Mouse (Mus musculus): ENCODE measurements around the gene Jade1. TPM values are rescaled to one million over a fixed set of nuclear protein-coding genes. Genes with fewer than 3 reads are reported as not detected.
A peak's percentile ranks its signal among the peaks of the same experiment; 100 is the strongest.

Jade1 gene
- total and polyA plus RNA-seq, 3 experiments = 10.1 to 38.6 (median 28.5) TPM

- no peak overlapping the region for H3K27ac ChIP-seq
- no peaks in the 10 kb centered on the region for H3K27me3 ChIP-seq (ENCODE audit: control insufficient read depth, insufficient read depth, low read length)
- H3K9ac ChIP-seq (ENCODE audit: low read depth, low read length) = no peak overlapping the region
- H3K4me3 ChIP-seq = no peak overlapping the region
- no peak for DNase-seq
- H3K36me3 ChIP-seq (ENCODE audit: control insufficient read depth, insufficient read depth, low read length) = no peaks in the 10 kb centered on the region
- 64% methylated on average over 3 of the region's 3 CpGs for WGBS
- no peaks in the 10 kb centered on the region for H3K79me2 ChIP-seq (replicated peaks; ENCODE audit: control insufficient read depth, insufficient read depth, low read length)
- TF ChIP-seq CTCF (IDR thresholded peaks at IDR 0.05) = no peak
- no peak for TF ChIP-seq POLR2A (IDR thresholded peaks at IDR 0.05; ENCODE audit: insufficient read depth, low read depth, low read length)
- TF ChIP-seq EP300 (IDR thresholded peaks at IDR 0.05; ENCODE audit: insufficient read depth, low read depth, low read length) = no peak
- H3K4me1 ChIP-seq (ENCODE audit: control insufficient read depth, insufficient read depth, low read length) = no peaks in the 10 kb centered on the region
- intact Hi-C loops (cut with DNase I) = no loop called here
These were observed 3.9 kb upstream of the Jade1 start for GRCm38 (mm10) chr3:41551671-41552070.

GRCm38 (mm10) chr3:41552777-41553548, 2.6 kb upstream of the Jade1 start:
- 46% methylated on average over 11 of the region's 11 CpGs for WGBS
- Histone ChIP-seq H3K4me3 (no peak overlapping the region), H3K36me3 (ENCODE audit: control insufficient read depth, insufficient read depth, low read length) (no peaks in the 10 kb centered on the region), H3K4me1 (ENCODE audit: control insufficient read depth, insufficient read depth, low read length) (no peaks in the 10 kb centered on the region), H3K9ac (ENCODE audit: low read depth, low read length) (no peak overlapping the region), H3K27ac (peak overlapping the region; percentile 38), H3K27me3 (ENCODE audit: control insufficient read depth, insufficient read depth, low read length) (no peaks in the 10 kb centered on the region), H3K79me2 (replicated peaks; ENCODE audit: control insufficient read depth, insufficient read depth, low read length) (no peaks in the 10 kb centered on the region)
- TF ChIP-seq EP300 (IDR thresholded peaks at IDR 0.05; ENCODE audit: insufficient read depth, low read depth, low read length) (no peak), POLR2A (IDR thresholded peaks at IDR 0.05; ENCODE audit: insufficient read depth, low read depth, low read length) (no peak), CTCF (IDR thresholded peaks at IDR 0.05) (no peak)
- intact Hi-C loops (cut with DNase I) = no loop called here
- DNase-seq = peak in 1 of 2 experiments; percentile 15

- no peaks in the 10 kb centered on the region for H3K27me3 ChIP-seq (ENCODE audit: control insufficient read depth, insufficient read depth, low read length)
- H3K36me3 ChIP-seq (ENCODE audit: control insufficient read depth, insufficient read depth, low read length) = no peaks in the 10 kb centered on the region
- 41% methylated on average over 4 of the region's 4 CpGs for WGBS
- H3K27ac ChIP-seq = no peak overlapping the region; the same call in 1 of the 2 replicates
- H3K79me2 ChIP-seq (replicated peaks; ENCODE audit: control insufficient read depth, insufficient read depth, low read length) = no peaks in the 10 kb centered on the region
- no peaks in the 10 kb centered on the region for H3K4me1 ChIP-seq (ENCODE audit: control insufficient read depth, insufficient read depth, low read length)
- no peak for TF ChIP-seq EP300 (IDR thresholded peaks at IDR 0.05; ENCODE audit: insufficient read depth, low read depth, low read length)
- TF ChIP-seq POLR2A (IDR thresholded peaks at IDR 0.05; ENCODE audit: insufficient read depth, low read depth, low read length) = no peak
- TF ChIP-seq CTCF (IDR thresholded peaks at IDR 0.05) = no peak
- H3K9ac ChIP-seq (ENCODE audit: low read depth, low read length) = no peak overlapping the region
- DNase-seq = no peak
- intact Hi-C loops (cut with DNase I) = no loop called here
- H3K4me3 ChIP-seq = no peak overlapping the region
These were observed 1.9 kb upstream of the Jade1 start for GRCm38 (mm10) chr3:41553681-41554080.

GRCm38 (mm10) chr3:41554480-41555475, 753 bp upstream of the Jade1 start:
- Histone ChIP-seq H3K79me2 (replicated peaks; ENCODE audit: control insufficient read depth, insufficient read depth, low read length) (no peaks in the 10 kb centered on the region), H3K27me3 (ENCODE audit: control insufficient read depth, insufficient read depth, low read length) (no peaks in the 10 kb centered on the region), H3K4me3 (no peak overlapping the region), H3K9ac (ENCODE audit: low read depth, low read length) (no peak overlapping the region), H3K27ac (no peak overlapping the region), H3K4me1 (ENCODE audit: control insufficient read depth, insufficient read depth, low read length) (no peaks in the 10 kb centered on the region), H3K36me3 (ENCODE audit: control insufficient read depth, insufficient read depth, low read length) (no peaks in the 10 kb centered on the region)
- DNase-seq = no peak
- WGBS = 89% methylated on average over 24 of the region's 24 CpGs
- TF ChIP-seq EP300 (IDR thresholded peaks at IDR 0.05; ENCODE audit: insufficient read depth, low read depth, low read length) (no peak), CTCF (IDR thresholded peaks at IDR 0.05) (no peak), POLR2A (IDR thresholded peaks at IDR 0.05; ENCODE audit: insufficient read depth, low read depth, low read length) (no peak)
- intact Hi-C loops (cut with DNase I) = no loop called here

- WGBS = 89% methylated on average over 9 of the region's 11 CpGs
- intact Hi-C loops (cut with DNase I) = no loop called here
- TF ChIP-seq CTCF (IDR thresholded peaks at IDR 0.05) (no peak), POLR2A (IDR thresholded peaks at IDR 0.05; ENCODE audit: insufficient read depth, low read depth, low read length) (no peak), EP300 (IDR thresholded peaks at IDR 0.05; ENCODE audit: insufficient read depth, low read depth, low read length) (no peak)
These were observed 1.1 kb downstream of the Jade1 start for GRCm38 (mm10) chr3:41556451-41557266.

More at GRCm38 (mm10) chr3:41556451-41557266, 1.1 kb downstream of the Jade1 start:
- Histone ChIP-seq H3K9ac (ENCODE audit: low read depth, low read length) (no peak overlapping the region), H3K27ac (no peak overlapping the region), H3K36me3 (ENCODE audit: control insufficient read depth, insufficient read depth, low read length) (no peaks in the 10 kb centered on the region), H3K4me3 (no peak overlapping the region), H3K79me2 (replicated peaks; ENCODE audit: control insufficient read depth, insufficient read depth, low read length) (no peaks in the 10 kb centered on the region), H3K4me1 (ENCODE audit: control insufficient read depth, insufficient read depth, low read length) (no peaks in the 10 kb centered on the region), H3K27me3 (ENCODE audit: control insufficient read depth, insufficient read depth, low read length) (no peaks in the 10 kb centered on the region)
- no peak for DNase-seq

Data from heart, adult 2 months (tissue).